Mouse (Mus musculus) stomach, embryonic 14.5 days (tissue): Measurements from ENCODE around the gene Aldh1a3. TPM values are rescaled to one million over a fixed set of nuclear protein-coding genes. Genes with fewer than 3 reads are reported as not detected.

Experiments
- ATAC-seq: fragments of 200-750 bp; cut with Nextera tagmentation; 2 replicates; pipeline ENCODE4 v1.8.0; 2017; ENCODE audit warnings: low read depth, moderate TSS enrichment; ENCODE audit not compliant: insufficient number of reproducible peaks, insufficient read depth, low FRiP score
- H3K27ac ChIP-seq: fragments of 300-500 bp; sonication (generic); 2 replicates; pipeline ENCODE4 v1.5.1; 2014; ENCODE audit warnings: mild to moderate bottlenecking, low read length, moderate library complexity, mixed read lengths
- H3K27me3 ChIP-seq: fragments of 300-500 bp; sonication (generic); 2 replicates; pipeline ENCODE4 v1.6.1; 2014; ENCODE audit warnings: low read length, control low read depth, mixed read lengths; ENCODE audit not compliant: control insufficient read depth, insufficient read depth
- H3K36me3 ChIP-seq: fragments of 300-500 bp; sonication (generic); 2 replicates; pipeline ENCODE4 v1.6.1; 2014; ENCODE audit warnings: mild to moderate bottlenecking, control low read depth, low read length, moderate library complexity, mixed read lengths; ENCODE audit not compliant: control insufficient read depth, insufficient read depth
- H3K4me1 ChIP-seq: fragments of 300-500 bp; sonication (generic); 2 replicates; pipeline ENCODE4 v1.6.1; 2014; ENCODE audit warnings: low read length, control low read depth, mixed read lengths; ENCODE audit not compliant: control insufficient read depth, insufficient read depth
- H3K4me2 ChIP-seq: fragments of 300-500 bp; sonication (generic); replicated peaks from 2 replicates; pipeline ENCODE4 v1.6.1; 2014; ENCODE audit warnings: low read depth, low read length, control low read depth
- H3K4me3 ChIP-seq: fragments of 300-500 bp; sonication (generic); 2 replicates; pipeline ENCODE4 v1.5.1; 2014; ENCODE audit warnings: low read depth, low read length, control low read depth
- H3K9ac ChIP-seq: fragments of 300-500 bp; sonication (generic); replicated peaks from 2 replicates; pipeline ENCODE4 v1.6.1; 2014; ENCODE audit warnings: low read depth, mild to moderate bottlenecking, control low read depth, low read length, moderate library complexity, mixed read lengths
- H3K9me3 ChIP-seq: fragments of 300-500 bp; sonication (generic); 2 replicates; pipeline ENCODE4 v1.6.1; 2016; ENCODE audit warnings: low read depth, low read length, control low read depth; ENCODE audit not compliant: control insufficient read depth
- WGBS: fragments of 180-500 bp; shearing (Covaris S2); extraction: QIAGEN DNeasy Blood & Tissue Kit; methylation state at CpG from one replicate; pipeline ENCODE4 v1.1.7; 2014; 5-methylcytosine and 5-hydroxymethylcytosine counted together
- polyA plus RNA-seq: library from polyadenylated mRNA; unstranded; fragments of >200 nt; fragmentation: Nextera tagmentation; extraction: Ambion mirVana; gene quantifications from 2 replicates; pipeline ENCODE4 v1.2.1, GENCODE M21; 2014

Gene Aldh1a3
- polyA plus RNA-seq: 11.4 and 11.5 TPM in 2 replicates

GRCm38 (mm10) chr7:66427437-66428161 lies at the start of gene Aldh1a3:
Gene Aldh1a3 (minus strand): TSS chr7:66427517.
- 1% methylated on average over 52 of the region's 56 CpGs for WGBS
- Histone ChIP-seq H3K36me3 (no peaks in the 10 kb centered on the region), H3K4me2 (peak within 1 kb of the TSS; percentile 97), H3K27ac (no peak within 1 kb of the TSS), H3K4me1 (peaks cover 6% of the 10 kb centered on the region; the same call in 1 of the 2 replicates), H3K27me3 (peaks cover 27% of the 10 kb centered on the region; the same call in 1 of the 2 replicates), H3K9me3 (no peaks in the 10 kb centered on the region), H3K4me3 (peak within 1 kb of the TSS; percentile 52), H3K9ac (peak within 1 kb of the TSS; percentile 18; the same call in 1 of the 2 replicates)
- ATAC-seq: peak; percentile 76

- no peaks in the 10 kb centered on the region for H3K9me3 ChIP-seq
- no peak overlapping the region for H3K4me2 ChIP-seq
- H3K4me3 ChIP-seq: no peak overlapping the region
- 0 out of 2 replicates have a peak, but pooled peaks cover 4% of the 10 kb centered on the region for H3K4me1 ChIP-seq
- no peak for ATAC-seq
- H3K9ac ChIP-seq: no peak overlapping the region
- no peaks in the 10 kb centered on the region for H3K36me3 ChIP-seq
- no peaks in the 10 kb centered on the region for H3K27me3 ChIP-seq
- 48% methylated on average over 8 of the region's 8 CpGs for WGBS
- no peak overlapping the region for H3K27ac ChIP-seq
These were observed 49.0 kb upstream of the Aldh1a3 start for GRCm38 (mm10) chr7:66476289-66476688.

GRCm38 (mm10) chr7:66471641-66472216 lies 44.4 kb upstream of the Aldh1a3 start:
- Histone ChIP-seq H3K27ac (no peak overlapping the region), H3K9me3 (no peaks in the 10 kb centered on the region), H3K27me3 (no peaks in the 10 kb centered on the region), H3K4me1 (0 out of 2 replicates have a peak, but pooled peaks cover 4% of the 10 kb centered on the region), H3K4me3 (no peak overlapping the region), H3K36me3 (no peaks in the 10 kb centered on the region), H3K9ac (no peak overlapping the region), H3K4me2 (no peak overlapping the region)
- 50% methylated on average over 12 of the region's 12 CpGs for WGBS
- ATAC-seq: no peak

- H3K27ac ChIP-seq: no peak overlapping the region
- no peak overlapping the region for H3K4me2 ChIP-seq
- WGBS: 92% methylated on average over 14 of the region's 14 CpGs
- H3K9me3 ChIP-seq: no peaks in the 10 kb centered on the region
- H3K4me3 ChIP-seq: no peak overlapping the region
- no peak for ATAC-seq
- no peaks in the 10 kb centered on the region for H3K27me3 ChIP-seq
- no peak overlapping the region for H3K9ac ChIP-seq
- no peaks in the 10 kb centered on the region for H3K4me1 ChIP-seq
- no peaks in the 10 kb centered on the region for H3K36me3 ChIP-seq
These were observed 39.3 kb upstream of the Aldh1a3 start for GRCm38 (mm10) chr7:66466641-66467040.

GRCm38 (mm10) chr7:66465241-66465640 lies 37.9 kb upstream of the Aldh1a3 start:
- no peaks in the 10 kb centered on the region for H3K4me1 ChIP-seq
- WGBS: 81% methylated on average over 5 of the region's 5 CpGs
- no peaks in the 10 kb centered on the region for H3K9me3 ChIP-seq
- no peaks in the 10 kb centered on the region for H3K27me3 ChIP-seq
- H3K4me2 ChIP-seq: no peak overlapping the region
- H3K9ac ChIP-seq: no peak overlapping the region
- no peaks in the 10 kb centered on the region for H3K36me3 ChIP-seq
- H3K4me3 ChIP-seq: no peak overlapping the region
- no peak for ATAC-seq
- H3K27ac ChIP-seq: no peak overlapping the region

- H3K27ac ChIP-seq: no peak overlapping the region
- H3K9me3 ChIP-seq: no peaks in the 10 kb centered on the region
- no peak for ATAC-seq
- no peaks in the 10 kb centered on the region for H3K4me1 ChIP-seq
- no peaks in the 10 kb centered on the region for H3K36me3 ChIP-seq
- H3K4me3 ChIP-seq: no peak overlapping the region
- no peak overlapping the region for H3K4me2 ChIP-seq
- 88% methylated on average over 1 of the region's 1 CpGs for WGBS
- H3K27me3 ChIP-seq: no peaks in the 10 kb centered on the region
- H3K9ac ChIP-seq: no peak overlapping the region
These were observed 35.8 kb upstream of the Aldh1a3 start for GRCm38 (mm10) chr7:66463081-66463480.

GRCm38 (mm10) chr7:66451622-66452295 lies 24.4 kb upstream of the Aldh1a3 start:
- Histone ChIP-seq H3K27ac (no peak overlapping the region), H3K4me1 (peaks cover 3% of the 10 kb centered on the region; the same call in 1 of the 2 replicates), H3K9ac (no peak overlapping the region), H3K4me2 (no peak overlapping the region), H3K4me3 (no peak overlapping the region), H3K27me3 (no peaks in the 10 kb centered on the region), H3K9me3 (no peaks in the 10 kb centered on the region), H3K36me3 (no peaks in the 10 kb centered on the region)
- 55% methylated on average over 12 of the region's 12 CpGs for WGBS
- ATAC-seq: no peak

- H3K9ac ChIP-seq: no peak overlapping the region
- 8% methylated on average over 15 of the region's 16 CpGs for WGBS
- peak overlapping the region; percentile 21; the same call in 1 of the 2 replicates for H3K27ac ChIP-seq
These were observed 22.8 kb upstream of the Aldh1a3 start for GRCm38 (mm10) chr7:66449971-66450752.

More at GRCm38 (mm10) chr7:66449971-66450752, 22.8 kb upstream of the Aldh1a3 start:
- peaks cover 3% of the 10 kb centered on the region; the same call in 1 of the 2 replicates for H3K4me1 ChIP-seq
- peak; percentile 59; the same call in 1 of the 2 replicates for ATAC-seq
- H3K4me3 ChIP-seq: peak overlapping the region; percentile 17; the same call in 1 of the 2 replicates
- H3K9me3 ChIP-seq: no peaks in the 10 kb centered on the region
- peak overlapping the region; percentile 58 for H3K4me2 ChIP-seq
- no peaks in the 10 kb centered on the region for H3K27me3 ChIP-seq
- H3K36me3 ChIP-seq: no peaks in the 10 kb centered on the region
